Mouse (Mus musculus) embryonic fibroblast, embryonic 13.5 days (primary cell): ENCODE data around the gene Fgr.

Experiments used
- CTCF ChIP-seq: IDR thresholded peaks from 2 replicates; pipeline ENCODE4 v1.5.1; 2011; ENCODE audit warnings: mild to moderate bottlenecking, control low read depth, low read length, moderate library complexity, borderline replicate concordance; ENCODE audit not compliant: insufficient read depth
- POLR2A ChIP-seq: IDR thresholded peaks from 2 replicates; pipeline ENCODE4 v1.6.1; 2011; ENCODE audit warnings: low read depth, mild to moderate bottlenecking, control low read depth, low read length, moderate library complexity

DNA sequence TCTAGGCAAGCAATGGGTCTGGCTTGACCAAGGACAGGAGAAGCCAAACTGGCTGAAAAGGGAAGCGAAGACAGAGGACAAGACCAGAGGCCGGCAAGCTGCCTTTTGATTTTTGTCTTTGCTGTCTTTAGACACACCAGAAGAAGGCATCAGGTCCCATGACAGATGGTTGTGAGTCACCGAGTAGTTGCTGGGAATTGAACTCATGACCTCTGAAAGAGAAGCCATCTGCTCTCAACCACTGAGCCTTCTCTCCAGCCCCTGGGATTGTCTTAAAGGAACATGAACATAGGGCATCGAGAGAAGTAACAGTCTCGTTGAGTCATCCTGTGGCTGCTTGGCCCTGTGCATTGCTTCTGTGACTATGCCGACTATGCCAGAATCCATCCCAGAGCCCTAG lies 2.3 kb upstream of the Fgr start:
- TF ChIP-seq CTCF (no peak), POLR2A (no peak)
